12 mouse cellular contexts compared by ENCODE assay signal in genomic region chr15:27810793-27811488, GRCm38 (mm10).
DNase-seq lines count a peak whose midpoint lies in the region; ATAC-seq and TF ChIP-seq lines count a peak whose summit lies in the region.
"Had no signal": no experiment of that assay in that cellular context is flagged by ENCODE, and none has a peak within 500 bp of the region (broad histone marks: within the 10 kb centered on the region; RNA-seq: fewer than 3 reads in every experiment).

No protein-coding gene starts in this region.

- no peak for ATAC-seq in kidney, embryonic 14.5 days (ENCODE audit: low FRiP score, low TSS enrichment)
- no peak for ATAC-seq in embryonic facial prominence, embryonic 11.5 days (replicated peaks; ENCODE audit: insufficient number of reproducible peaks, low FRiP score, low TSS enrichment, low read depth)
- peak; percentile 88 for ATAC-seq in midbrain, embryonic 13.5 days
- ATAC-seq: inflammation-experienced regulatory T-cells, adult 6 months had no signal

- 0 out of 2 replicates have a peak overlapping the region, but pooled peaks have one; percentile 32 for H3K27ac ChIP-seq in kidney, embryonic 14.5 days (ENCODE audit: low read depth, low read length)
- peak overlapping the region; percentile 81 for H3K27ac ChIP-seq in embryonic facial prominence, embryonic 11.5 days (replicated peaks; ENCODE audit: low read depth, low read length)
- peak overlapping the region; percentile 42 for H3K27ac ChIP-seq in hindbrain, embryonic 10.5 days
- peak overlapping the region; percentile 7; the same call in 1 of the 2 replicates for H3K27ac ChIP-seq in midbrain, embryonic 13.5 days
- H3K27ac ChIP-seq in thymus, adult 2 months (ENCODE audit: control insufficient read depth, insufficient read depth, low read length) = no peak overlapping the region

- peaks cover 16% of the 10 kb centered on the region; the same call in 1 of the 2 replicates for H3K4me1 ChIP-seq in kidney, embryonic 14.5 days (ENCODE audit: control insufficient read depth, insufficient read depth, low read length)
- peaks cover 8% of the 10 kb centered on the region for H3K4me1 ChIP-seq in embryonic facial prominence, embryonic 11.5 days (ENCODE audit: control insufficient read depth, insufficient read depth, low read length)
- peaks cover 20% of the 10 kb centered on the region for H3K4me1 ChIP-seq in hindbrain, embryonic 10.5 days (replicated peaks)
- peaks cover 26% of the 10 kb centered on the region for H3K4me1 ChIP-seq in midbrain, embryonic 13.5 days (replicated peaks)
- H3K4me1 ChIP-seq in thymus, adult 2 months (replicated peaks; ENCODE audit: control insufficient read depth, insufficient read depth, low read length) = no peaks in the 10 kb centered on the region

- 78% methylated on average over 12 of the region's 12 CpGs for WGBS in kidney, embryonic 14.5 days
- 37% methylated on average over 12 of the region's 12 CpGs for WGBS in embryonic facial prominence, embryonic 11.5 days
- 52% methylated on average over 12 of the region's 12 CpGs for WGBS in hindbrain, embryonic 10.5 days
- 40% methylated on average over 12 of the region's 12 CpGs for WGBS in midbrain, embryonic 13.5 days
- WGBS in thymus, adult 2 months = 94% methylated on average over 12 of the region's 12 CpGs

- H3K27me3 ChIP-seq in kidney, embryonic 14.5 days (ENCODE audit: control insufficient read depth, insufficient read depth, low read length) = no peaks in the 10 kb centered on the region
- no peaks in the 10 kb centered on the region for H3K27me3 ChIP-seq in embryonic facial prominence, embryonic 11.5 days (ENCODE audit: control insufficient read depth, insufficient read depth, low read length)
- peaks cover 8% of the 10 kb centered on the region; the same call in 1 of the 2 replicates for H3K27me3 ChIP-seq in hindbrain, embryonic 10.5 days (ENCODE audit: insufficient read depth, poor library complexity, severe bottlenecking)
- H3K27me3 ChIP-seq in midbrain, embryonic 13.5 days = peaks cover 79% of the 10 kb centered on the region
- H3K27me3 ChIP-seq in thymus, adult 2 months (ENCODE audit: control insufficient read depth, insufficient read depth, low read length) = no peaks in the 10 kb centered on the region

- H3K4me3 ChIP-seq in kidney, embryonic 14.5 days (ENCODE audit: low read length) = no peak overlapping the region
- no peak overlapping the region for H3K4me3 ChIP-seq in embryonic facial prominence, embryonic 11.5 days (ENCODE audit: low read depth, low read length)
- no peak overlapping the region for H3K4me3 ChIP-seq in hindbrain, embryonic 10.5 days
- no peak overlapping the region for H3K4me3 ChIP-seq in midbrain, embryonic 13.5 days (replicated peaks)
- no peak overlapping the region for H3K4me3 ChIP-seq in thymus, adult 2 months (ENCODE audit: control insufficient read depth, insufficient read depth, low read length)
- H3K4me3 ChIP-seq: erythroblast, embryonic 14.5 days had no signal

- H3K9me3 ChIP-seq in kidney, embryonic 14.5 days (ENCODE audit: control insufficient read depth, low read length) = no peaks in the 10 kb centered on the region
- no peaks in the 10 kb centered on the region for H3K9me3 ChIP-seq in embryonic facial prominence, embryonic 11.5 days (replicated peaks; ENCODE audit: control insufficient read depth, low read length)
- no peaks in the 10 kb centered on the region for H3K9me3 ChIP-seq in hindbrain, embryonic 10.5 days
- no peaks in the 10 kb centered on the region for H3K9me3 ChIP-seq in midbrain, embryonic 13.5 days

- TF ChIP-seq CTCF in thymus, adult 2 months (IDR thresholded peaks at IDR 0.05; ENCODE audit: borderline replicate concordance, control insufficient read depth, extremely low read depth, insufficient read depth, low read length, poor library complexity) = no peak

- peaks cover 43% of the 10 kb centered on the region for H3K36me3 ChIP-seq in kidney, embryonic 14.5 days (ENCODE audit: control insufficient read depth, insufficient read depth, low read length)
- H3K36me3 ChIP-seq in embryonic facial prominence, embryonic 11.5 days (replicated peaks; ENCODE audit: control insufficient read depth, insufficient read depth, low read depth, low read length) = no peaks in the 10 kb centered on the region
- peaks cover 93% of the 10 kb centered on the region for H3K36me3 ChIP-seq in hindbrain, embryonic 10.5 days
- H3K36me3 ChIP-seq in midbrain, embryonic 13.5 days = peaks cover 50% of the 10 kb centered on the region
- H3K36me3 ChIP-seq in thymus, adult 2 months (ENCODE audit: control insufficient read depth, insufficient read depth, low read length) = no peaks in the 10 kb centered on the region

- H3K9ac ChIP-seq in kidney, embryonic 14.5 days (ENCODE audit: low read depth, low read length) = no peak overlapping the region
- H3K9ac ChIP-seq in embryonic facial prominence, embryonic 11.5 days (replicated peaks; ENCODE audit: low read length) = no peak overlapping the region
- H3K9ac ChIP-seq in midbrain, embryonic 13.5 days (replicated peaks) = no peak overlapping the region

- TF ChIP-seq POLR2A in thymus, adult 2 months (IDR thresholded peaks at IDR 0.05; ENCODE audit: control insufficient read depth, extremely low read depth, insufficient read depth, low read length, poor library complexity) = no peak

- H3K4me2 ChIP-seq in kidney, embryonic 14.5 days (replicated peaks; ENCODE audit: low read depth, low read length) = no peak overlapping the region
- H3K4me2 ChIP-seq in embryonic facial prominence, embryonic 11.5 days (ENCODE audit: low read depth, low read length) = no peak overlapping the region
- no peak overlapping the region for H3K4me2 ChIP-seq in midbrain, embryonic 13.5 days (replicated peaks)
- H3K4me2 ChIP-seq: liver, embryonic 11.5 days had no signal

- DNase-seq in kidney, postnatal 4 days = no peak
- DNase-seq in embryonic facial prominence, embryonic 11.5 days (ENCODE audit: low spot score) = peak; percentile 76
- no peak for DNase-seq in hindbrain, embryonic 10.5 days (ENCODE audit: low spot score)
- DNase-seq in thymus, adult 2 months = no peak
- DNase-seq in spleen, postnatal 4 days (ENCODE audit: low spot score in 2 of 2) = no peak
- no peak for DNase-seq in ovary, postnatal 36 days (ENCODE audit: low spot score)
- DNase-seq: adrenal gland, postnatal 25 days had no signal
